Mouse (Mus musculus): ENCODE measurements around the gene March10.

The March10 gene

DNA sequence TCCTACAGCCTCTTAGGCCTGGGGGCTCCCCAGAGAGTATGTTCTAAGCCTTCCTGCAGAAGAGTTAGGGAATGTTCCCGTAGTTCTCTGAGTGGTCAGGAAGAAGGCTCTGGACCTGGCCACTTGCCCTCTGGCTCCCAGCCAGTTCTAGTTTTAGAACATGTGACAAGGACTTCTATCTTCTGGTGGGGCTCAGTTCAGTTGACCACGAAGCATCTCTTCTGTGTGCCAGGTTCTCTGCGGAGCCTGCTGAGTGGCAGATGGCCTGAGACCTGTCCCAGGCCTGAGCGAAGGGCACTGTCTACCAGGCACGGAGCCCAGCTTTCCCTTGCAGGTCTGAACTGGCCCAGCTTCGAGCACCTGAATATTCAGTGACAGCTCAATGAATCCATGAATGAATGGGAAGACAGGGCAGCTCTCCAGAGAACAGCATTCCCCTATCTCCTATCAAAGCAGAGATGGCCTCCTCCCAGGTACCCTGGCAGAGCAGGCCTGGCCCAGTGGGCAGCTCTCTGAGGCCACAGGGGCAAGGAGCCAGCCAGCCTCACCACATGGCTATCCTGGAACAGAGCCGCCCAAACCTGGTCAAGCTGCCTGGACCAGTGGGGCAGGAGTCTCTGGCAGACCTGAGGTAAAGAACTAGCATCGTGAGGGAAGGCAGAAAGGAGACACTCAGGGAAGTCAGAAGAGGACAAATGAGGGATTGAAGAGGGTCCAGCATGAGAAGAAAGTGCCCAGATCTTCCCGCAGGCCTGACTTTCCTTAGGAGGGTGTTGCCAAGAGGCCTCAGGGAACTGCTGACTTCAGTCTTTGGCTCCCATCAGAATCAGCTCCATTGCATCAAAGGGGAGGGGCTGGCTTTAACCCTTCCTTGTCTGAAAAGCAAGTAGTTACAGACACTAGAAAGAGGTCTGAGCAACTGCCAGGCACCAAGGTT lies 103.3 kb downstream of the March10 start:
- DNase-seq (ENCODE audit: low read depth): no peak

DNA sequence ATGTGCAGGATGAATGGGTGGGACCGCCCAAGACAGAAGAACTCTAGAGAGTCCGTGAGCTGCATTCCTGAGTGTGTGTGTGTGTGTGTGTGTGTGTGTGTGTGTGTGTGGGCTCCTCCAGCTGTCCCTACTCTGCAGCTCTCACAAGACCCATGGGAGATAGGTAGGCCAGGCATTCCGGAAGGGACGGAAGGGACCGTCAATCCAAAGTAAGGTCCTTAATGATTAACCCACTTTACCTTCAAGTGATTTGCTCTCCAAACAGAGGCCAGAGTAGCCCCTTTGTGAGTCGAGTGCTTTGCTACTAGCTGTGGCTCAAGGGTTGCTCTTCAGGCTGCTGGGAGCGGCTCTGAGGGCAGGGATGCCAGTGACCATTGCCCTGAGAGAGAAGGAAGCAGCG lies 104.4 kb downstream of the March10 start:
- DNase-seq (ENCODE audit: low read depth): no peak

DNA sequence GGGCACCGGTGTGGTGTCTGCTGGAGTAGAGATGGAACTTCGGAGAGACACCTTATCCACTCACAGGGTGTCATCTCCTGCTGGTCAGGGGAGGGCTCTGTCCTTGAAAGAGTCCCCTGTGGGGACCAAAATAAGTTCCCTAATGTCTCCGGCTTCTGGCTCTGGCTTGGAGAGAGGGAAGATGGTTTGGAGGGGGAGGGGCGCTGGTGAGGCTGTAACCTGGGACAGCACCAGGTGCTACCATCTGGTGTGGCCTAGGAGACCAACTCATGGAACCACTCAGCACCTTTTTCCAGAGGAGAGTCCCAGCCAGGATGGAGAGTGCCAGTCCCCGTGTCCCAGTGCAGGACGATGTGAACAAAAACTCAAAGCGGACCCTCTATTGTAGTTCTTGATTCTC lies 105.9 kb downstream of the March10 start:
- DNase-seq (ENCODE audit: low read depth): no peak

DNA sequence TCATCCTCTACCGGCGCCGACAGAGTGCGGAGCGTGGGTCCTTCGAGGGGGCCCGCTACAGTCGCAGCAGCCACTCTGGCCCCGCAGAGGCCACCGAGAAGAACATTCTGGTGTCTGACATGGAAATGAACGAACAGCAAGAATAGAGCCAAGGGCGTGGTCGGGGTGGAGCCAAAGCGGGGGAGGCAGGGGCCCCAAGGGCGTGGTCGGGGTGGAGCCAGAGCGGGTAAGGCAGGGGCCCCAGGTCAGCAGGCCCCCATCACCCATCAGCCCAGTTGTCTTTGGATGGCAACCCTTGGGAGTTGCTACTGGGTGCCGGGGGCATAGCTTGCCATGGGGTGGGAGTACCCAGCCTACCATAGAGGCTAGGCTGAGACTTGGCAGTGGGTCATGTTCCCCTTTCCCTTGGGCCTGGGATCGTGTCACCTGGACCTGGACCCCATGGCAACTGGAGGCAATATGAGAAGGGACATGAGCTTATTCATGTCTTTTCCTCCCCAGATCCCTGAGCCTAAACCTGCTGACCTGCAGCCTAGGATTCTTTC lies 106.7 kb downstream of the March10 start:
- no peak for DNase-seq (ENCODE audit: low read depth)

DNA sequence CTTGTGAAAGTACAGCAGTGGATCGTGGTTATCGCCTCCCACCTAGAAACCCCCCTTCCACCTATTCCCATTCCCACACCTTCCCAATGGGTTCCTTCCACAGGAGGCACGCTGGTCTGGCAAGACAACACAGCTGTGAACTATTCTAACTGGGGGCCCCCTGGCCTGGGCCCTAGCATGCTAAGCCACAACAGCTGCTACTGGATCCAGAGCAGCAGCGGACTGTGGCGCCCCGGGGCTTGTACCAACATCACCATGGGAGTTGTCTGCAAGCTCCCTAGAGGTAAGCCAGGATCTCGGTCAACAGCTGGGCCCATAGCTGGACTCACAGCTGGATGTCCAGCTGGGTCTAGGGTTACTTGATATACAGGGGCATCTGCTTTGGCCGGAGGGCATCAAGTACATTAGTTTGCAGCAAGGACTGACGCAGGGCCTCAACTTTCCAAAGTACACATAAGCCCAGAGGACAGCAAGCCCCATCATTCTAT lies 108.0 kb downstream of the March10 start:
- DNase-seq (ENCODE audit: low read depth): no peak

DNA sequence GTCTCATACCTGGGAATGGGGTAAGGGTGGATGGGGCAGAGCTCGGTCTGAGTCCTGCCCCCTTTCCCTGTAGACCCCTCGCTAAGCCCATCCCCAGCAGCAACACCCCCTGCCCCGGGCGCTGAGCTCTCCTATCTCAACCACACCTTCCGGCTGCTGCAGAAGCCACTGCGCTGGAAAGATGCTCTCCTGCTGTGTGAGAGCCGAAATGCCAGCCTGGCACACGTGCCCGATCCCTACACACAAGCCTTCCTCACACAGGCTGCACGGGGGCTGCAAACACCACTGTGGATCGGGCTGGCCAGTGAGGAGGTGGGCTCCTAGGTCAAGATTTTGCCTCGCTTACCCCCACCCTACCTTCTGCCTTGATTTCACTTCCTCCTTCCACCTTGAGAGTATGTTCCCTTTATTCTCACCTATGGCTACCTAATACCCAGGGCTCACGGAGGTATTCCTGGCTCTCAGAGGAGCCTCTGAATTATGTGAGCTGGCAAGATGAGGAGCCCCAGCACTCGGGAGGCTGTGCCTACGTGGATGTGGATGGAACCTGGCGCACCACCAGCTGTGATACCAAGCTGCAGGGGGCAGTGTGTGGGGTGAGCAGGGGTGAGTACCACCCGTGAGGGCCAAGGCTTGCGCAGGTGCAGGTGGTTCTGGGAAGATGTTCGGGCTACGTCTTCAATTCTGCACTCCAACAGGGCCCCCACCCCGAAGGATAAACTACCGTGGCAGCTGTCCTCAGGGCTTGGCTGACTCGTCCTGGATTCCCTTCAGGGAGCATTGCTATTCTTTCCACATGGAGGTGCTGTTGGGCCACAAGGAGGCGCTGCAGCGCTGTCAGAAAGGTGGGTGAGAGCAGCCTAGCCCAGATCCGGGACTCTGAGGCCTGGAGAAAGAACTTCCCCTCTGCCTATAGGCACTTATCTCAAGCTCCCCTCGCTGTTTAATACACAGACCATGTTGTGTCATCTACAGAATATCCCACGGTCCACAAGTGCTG lies 109.1 kb downstream of the March10 start:
- DNase-seq (ENCODE audit: low read depth): peak; percentile 68

DNA sequence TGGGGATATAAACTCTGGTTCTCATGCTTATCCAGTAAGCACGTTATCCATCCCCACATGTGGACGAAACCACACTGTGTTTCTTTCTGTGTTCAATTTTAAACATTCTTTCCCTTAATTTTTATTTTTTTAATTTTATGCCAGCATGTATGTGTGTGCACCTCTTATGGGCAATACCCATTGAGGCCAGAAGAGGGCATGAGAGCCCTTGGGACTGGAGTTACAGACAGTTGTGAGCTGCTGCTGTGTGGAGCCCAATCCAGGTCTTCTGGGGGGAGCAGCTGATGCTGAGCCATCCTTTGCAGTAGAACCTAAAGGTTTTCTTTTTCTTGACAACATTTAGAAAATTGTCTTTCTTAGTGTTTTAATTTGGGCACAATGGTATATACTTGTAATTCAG lies 111.3 kb downstream of the March10 start:
- DNase-seq (ENCODE audit: low read depth): no peak

DNA sequence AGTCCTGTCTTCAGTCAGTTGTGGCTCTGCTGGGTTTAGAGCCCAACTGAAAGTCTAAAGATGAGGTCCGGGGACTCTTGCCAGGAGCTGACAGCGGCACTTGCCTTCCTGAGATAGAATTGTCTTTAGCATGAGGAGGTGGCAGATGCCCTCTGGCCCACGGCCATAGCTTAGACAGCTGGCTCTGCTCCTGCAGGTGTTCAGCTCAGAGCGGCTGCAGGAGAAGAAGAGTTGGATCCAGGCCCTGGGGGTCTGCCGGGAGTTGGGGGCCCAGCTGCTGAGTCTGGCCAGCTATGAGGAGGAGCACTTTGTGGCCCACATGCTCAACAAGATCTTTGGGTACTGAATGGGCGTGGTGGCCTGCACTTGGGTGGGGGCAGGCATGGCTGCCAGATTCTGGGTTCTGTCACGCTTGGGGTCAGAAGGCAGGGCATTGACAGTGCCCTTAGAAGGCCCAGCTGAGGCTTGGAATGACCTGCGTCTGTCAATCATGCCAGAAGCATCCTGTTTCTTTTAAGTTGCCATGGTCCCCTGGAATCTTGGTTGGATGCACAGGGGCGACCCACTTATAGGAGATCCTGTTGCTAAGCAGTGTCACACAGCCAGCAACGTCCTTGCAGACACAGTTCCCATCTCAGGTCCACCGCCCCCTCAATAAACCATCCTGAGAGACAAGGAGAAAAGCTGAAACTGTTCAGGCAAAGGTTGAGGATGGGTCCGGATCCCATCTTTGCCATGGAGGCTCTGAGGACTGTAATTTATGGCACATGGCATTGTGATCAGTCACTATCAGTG lies 117.7 kb downstream of the March10 start:
- no peak for DNase-seq (ENCODE audit: low read depth)

DNA sequence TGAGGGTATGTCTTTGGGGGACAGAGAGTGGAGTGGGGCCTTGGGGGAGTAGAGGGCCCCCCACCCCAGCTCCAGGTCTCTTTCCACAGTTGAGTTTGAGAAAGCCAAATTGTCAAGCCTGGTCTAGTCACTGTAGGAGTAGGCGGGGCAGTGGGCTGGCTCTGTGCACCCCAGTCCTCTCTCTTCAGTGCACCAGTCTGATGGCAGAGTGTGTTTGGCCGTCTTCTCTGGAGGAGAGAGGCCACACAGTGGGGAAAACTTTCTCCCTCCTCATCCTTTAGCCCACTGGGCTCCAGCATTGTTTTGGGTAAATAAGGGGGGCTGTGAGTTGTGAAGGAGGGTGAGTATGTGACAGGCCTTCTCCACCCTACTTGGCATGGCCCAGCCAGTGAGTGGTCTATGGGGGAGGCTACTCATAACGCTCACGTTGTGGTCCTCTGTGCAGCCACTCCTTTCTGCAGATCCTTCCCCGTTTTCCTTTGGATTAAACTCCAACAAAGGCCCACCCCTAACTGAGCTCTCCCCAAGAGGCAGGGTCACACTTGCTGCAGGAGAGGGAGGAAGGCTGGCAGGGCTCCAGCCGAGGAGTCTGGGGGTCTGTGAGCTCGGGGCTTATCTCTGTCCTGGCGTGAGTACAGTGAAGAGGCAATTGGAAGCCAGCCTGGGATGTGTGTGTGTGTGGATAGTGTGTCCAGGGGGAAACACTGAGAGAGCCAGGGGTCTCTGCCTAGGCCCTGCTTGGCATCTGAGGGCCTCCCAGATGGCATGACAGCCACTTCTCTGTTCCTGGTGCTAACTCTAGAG lies 122.5 kb downstream of the March10 start:
- no peak for DNase-seq (ENCODE audit: low read depth)

DNA sequence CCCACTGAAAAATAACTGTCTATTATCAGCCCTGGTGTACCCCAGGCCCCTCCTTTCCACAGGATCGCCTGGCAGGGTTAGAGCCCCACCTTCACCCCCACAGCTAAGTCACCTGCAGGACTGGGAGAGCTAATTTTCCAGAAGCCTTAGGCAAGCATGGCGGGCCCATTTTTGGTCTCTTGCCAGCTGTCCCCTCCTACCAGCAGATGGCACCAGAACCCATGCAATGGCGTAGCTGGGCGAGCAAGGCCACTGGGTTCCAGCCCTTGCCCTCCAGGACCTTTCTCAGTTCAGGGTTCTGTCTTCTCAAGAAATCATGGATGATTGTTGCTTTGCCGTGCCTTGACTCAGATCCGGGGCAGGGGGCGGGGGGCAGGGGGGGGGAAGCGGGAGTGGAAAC lies 124.1 kb downstream of the March10 start:
- peak; percentile 7 for DNase-seq (ENCODE audit: low read depth)

DNA sequence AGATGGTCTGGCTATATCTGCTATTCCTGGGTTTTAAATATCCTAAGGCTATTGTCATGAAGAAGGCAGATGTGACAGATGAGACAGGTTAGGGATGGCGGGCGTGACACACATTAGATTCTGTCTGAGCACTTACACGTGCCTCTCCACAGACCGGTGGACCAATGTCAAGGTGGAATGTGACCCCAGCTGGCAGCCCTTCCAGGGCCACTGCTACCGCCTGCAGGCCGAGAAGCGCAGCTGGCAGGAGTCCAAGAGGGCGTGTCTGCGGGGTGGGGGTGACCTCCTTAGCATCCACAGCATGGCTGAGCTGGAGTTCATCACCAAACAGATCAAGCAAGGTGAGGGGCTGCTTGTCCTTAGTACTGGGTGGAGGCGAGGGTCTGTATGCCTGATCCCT lies 124.8 kb downstream of the March10 start:
- no peak for DNase-seq (ENCODE audit: low read depth)

DNA sequence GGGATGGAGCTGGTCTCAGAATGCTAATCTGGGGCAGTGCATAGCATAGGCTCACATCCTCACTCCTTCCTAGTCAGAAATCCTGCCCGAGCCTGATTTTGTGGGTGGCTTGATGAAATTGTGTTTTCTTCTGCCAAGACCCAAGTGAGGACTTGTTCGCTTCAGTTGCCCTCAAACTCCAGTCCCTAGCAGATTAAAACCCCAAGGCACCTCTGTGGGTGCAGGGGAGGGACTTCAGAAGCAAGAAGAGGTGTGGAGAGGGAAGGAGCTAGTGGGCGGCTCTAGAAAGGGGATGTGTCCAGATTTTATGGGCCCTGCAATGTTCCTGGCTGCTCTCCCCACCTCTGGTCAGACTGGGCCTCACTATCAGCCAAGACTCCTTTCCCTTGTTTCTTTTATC lies 125.4 kb downstream of the March10 start:
- DNase-seq (ENCODE audit: low read depth): no peak

DNA sequence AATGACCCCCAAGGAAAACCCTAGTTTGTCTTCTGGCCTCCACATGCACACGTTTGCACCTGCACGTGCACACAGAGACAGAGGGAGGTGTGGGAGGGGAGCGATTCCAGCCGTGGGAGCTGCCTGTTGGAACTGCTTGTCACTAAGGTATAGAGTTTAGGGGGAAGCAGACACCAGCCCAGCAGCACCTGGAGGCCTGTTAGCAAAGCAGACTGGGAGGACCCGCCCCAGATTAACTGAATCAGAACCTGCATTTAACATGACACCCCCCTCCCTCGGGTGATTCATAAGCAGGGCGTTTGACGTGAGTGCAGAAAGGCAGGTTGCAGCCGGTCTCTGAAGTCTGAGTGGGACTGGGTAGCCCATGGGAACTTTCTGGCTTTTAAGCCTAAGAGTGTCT lies 126.6 kb downstream of the March10 start:
- no peak for DNase-seq (ENCODE audit: low read depth)

DNA sequence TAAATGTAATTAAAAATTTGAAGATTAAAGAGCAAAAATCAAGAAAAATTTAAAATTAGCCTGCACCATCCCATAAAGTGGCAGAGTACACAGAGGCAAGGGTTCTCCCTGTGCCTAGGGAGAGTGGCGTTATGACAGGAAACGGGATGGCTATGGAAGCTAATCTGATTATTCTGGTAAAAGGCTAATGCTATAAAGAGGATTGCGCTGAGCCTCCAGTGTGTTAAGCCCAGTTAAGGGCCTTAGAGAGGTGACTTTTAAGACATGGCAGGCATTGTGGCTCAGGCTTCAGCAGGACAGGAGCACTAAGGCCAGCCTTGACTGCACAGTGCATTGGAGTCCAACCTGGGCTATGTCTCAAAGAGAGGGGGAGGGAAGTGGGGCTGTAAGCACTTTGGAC lies 129.4 kb downstream of the March10 start:
- no peak for DNase-seq (ENCODE audit: low read depth)

DNA sequence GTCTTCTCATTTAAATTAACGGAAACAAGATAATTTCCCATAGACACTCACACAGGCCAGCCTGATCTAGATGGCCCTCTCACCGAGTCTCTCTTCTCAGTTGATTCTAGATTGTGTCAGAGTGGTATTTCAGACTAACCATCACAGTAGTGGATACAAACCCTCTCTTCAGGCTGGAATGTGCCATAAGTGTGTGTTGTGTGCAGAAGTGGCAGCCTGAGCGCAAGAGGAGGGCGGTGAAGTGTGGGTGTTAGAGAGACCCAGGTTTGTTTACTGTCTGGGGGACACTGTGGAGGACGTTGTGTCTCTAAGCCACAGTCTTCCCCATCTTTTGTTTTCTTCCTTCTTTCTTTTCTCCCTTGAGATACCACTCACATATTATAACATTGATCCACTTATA lies 133.0 kb downstream of the March10 start:
- no peak for DNase-seq (ENCODE audit: low read depth)

DNA sequence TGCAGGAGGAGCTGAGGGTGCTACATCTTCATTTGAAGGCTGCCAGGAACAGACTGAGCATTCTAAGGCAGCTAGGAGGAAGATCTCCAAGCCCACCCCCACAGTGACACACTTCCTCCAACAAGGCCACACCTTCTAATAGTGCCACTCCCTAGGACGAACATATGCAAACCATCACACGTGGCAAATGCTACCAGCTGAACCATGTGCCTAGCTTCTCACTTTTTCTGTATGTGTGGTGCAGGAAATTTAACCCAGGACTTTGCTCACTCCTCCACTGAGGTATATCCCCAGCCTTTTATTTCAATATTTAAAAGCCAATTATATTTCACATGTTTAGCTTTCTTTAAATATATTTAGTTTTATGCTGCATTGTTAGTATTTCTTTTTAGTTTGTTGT lies 135.4 kb downstream of the March10 start:
- DNase-seq (ENCODE audit: low read depth): no peak

DNA sequence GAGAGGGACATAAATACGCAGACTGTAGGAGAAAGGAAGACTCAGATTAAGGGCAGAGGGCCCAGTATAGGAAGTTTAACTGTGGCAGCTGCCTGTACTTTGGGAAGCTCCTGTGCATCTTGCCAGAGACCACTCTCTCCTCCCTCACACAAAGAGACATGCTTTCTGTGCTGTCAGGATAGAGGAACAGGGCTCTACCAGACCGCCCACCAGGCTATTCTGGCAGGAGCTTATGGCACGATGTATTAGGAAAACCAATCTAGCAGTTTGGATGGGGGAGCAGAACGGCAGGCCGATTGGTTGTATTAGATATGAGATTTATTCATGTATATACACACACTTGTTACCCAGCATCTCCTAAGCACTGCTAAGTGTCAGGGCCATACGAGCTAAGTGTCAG lies 138.8 kb downstream of the March10 start:
- no peak for DNase-seq (ENCODE audit: low read depth)

DNA sequence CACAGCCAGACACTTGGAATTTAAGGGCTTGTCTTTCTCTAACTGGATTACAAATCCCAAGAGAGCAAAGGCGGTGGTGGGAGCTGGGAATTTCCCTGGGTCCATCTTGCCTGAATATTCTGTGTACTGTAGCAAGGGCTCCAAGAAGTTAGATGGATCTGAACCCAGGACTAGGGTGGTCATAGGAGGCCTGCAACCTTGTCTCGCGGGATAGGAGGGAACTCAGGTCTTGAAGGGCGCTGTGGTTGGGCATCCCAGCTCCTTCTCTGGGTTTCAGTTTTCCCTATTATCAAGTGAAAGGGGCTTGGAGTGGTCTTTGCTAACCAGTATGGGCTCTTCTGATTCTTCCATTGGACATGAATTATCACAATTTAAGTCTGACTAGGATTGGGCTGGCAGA lies 140.4 kb downstream of the March10 start:
- DNase-seq (ENCODE audit: low read depth): no peak

DNA sequence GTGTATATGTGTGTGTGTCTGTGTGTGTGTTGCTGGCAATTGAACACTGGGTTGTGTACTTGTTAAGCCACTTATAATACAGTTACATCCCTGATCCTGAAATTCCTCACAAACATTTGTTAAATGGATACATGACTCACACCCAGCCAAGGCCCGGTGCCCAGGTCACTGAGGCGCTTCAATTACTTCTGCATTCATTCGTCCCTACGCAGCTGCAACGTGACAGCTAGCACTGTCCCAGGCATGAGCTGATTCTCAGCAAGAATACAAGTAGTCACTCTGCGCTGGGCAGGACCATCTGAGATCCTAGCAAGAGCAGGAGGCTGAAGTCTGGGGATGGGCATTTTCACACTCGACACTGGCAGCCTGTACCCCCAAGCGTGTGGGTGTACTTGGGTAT lies 141.2 kb downstream of the March10 start:
- DNase-seq (ENCODE audit: low read depth): no peak

DNA sequence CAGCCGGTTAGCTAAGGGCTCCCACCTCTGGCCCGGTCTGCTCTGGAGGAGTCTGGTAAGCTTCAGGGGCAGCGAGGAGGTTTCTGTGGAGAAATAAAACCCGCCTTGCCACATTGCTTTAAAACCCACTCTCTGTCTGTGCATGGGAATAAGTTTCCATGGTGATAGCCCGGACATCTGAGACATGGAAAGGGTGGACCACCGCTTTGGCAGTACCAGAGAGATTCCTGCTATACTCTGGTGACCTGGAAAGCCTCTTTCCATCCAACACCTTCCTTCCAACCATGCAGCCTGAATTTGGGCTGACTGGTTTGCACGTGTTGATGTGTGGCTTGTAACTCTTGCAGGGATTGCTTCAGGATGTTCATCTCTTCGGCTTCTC lies 142.9 kb downstream of the March10 start:
- no peak for DNase-seq (ENCODE audit: low read depth)

Measured in c-Kit-positive CD71-positive TER-119-negative erythroid progenitor cells, embryonic 14.5 days (primary cell).